Mouse (Mus musculus) embryonic fibroblast, embryonic 13.5 days (primary cell): ENCODE results near the gene Cep295. TPM values are rescaled to one million over a fixed set of nuclear protein-coding genes. Genes with fewer than 3 reads are reported as not detected.
"Not testable (repeated sequence)": the region's sequence is repeated elsewhere in the genome, so short reads cannot be mapped to it uniquely, and the experiment has no call there.

Experiments
- H3K27ac ChIP-seq: 2 replicates; pipeline ENCODE4 v1.5.1; 2012; ENCODE audit warnings: low read length, control low read depth, inconsistent platforms; ENCODE audit not compliant: insufficient read depth
- H3K4me1 ChIP-seq: 2 replicates; pipeline ENCODE4 v1.6.1; 2011; ENCODE audit warnings: low read length; ENCODE audit not compliant: control insufficient read depth, insufficient read depth
- H3K4me3 ChIP-seq: 2 replicates; pipeline ENCODE4 v1.5.1; 2011; ENCODE audit warnings: mild to moderate bottlenecking, control low read depth, low read length; ENCODE audit not compliant: insufficient read depth
- CTCF ChIP-seq: IDR thresholded peaks from 2 replicates; pipeline ENCODE4 v1.5.1; 2011; ENCODE audit warnings: mild to moderate bottlenecking, control low read depth, low read length, moderate library complexity, borderline replicate concordance; ENCODE audit not compliant: insufficient read depth
- POLR2A ChIP-seq: IDR thresholded peaks from 2 replicates; pipeline ENCODE4 v1.6.1; 2011; ENCODE audit warnings: low read depth, mild to moderate bottlenecking, control low read depth, low read length, moderate library complexity
- polyA plus RNA-seq: library from polyadenylated mRNA; stranded (reverse); fragments of >200 nt; gene quantifications from 2 replicates; pipeline ENCODE4 v1.2.4, GENCODE M21; 2011; ENCODE audit warnings: low read depth; ENCODE audit not compliant: missing spikeins, insufficient read length

The Cep295 gene
- polyA plus RNA-seq, 1 experiment, result 27.7 TPM

DNA sequence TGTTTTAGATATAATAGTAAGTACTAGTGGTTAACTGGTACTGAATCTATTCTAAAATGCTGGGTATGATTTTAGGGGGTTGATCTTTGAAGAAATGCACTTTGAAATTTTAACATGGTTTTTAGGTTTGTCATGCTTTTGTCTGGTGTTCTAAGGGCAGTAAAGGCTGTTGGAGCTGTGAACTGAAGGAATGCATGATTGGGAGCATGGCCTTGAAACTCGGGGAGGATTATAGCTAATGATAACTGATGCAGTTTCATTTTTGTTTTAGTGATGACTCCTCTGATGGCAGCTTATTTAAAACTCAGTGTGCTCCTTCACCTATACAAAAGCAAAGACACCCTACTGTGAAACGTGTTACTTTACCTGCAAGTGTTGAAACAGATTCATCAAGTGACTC lies 49.3 kb downstream of the Cep295 start:
- no peak overlapping the region for H3K27ac ChIP-seq
- peak overlapping the region; percentile 60 for H3K4me3 ChIP-seq
- no peak for TF ChIP-seq POLR2A
- TF ChIP-seq CTCF, result no peak

DNA sequence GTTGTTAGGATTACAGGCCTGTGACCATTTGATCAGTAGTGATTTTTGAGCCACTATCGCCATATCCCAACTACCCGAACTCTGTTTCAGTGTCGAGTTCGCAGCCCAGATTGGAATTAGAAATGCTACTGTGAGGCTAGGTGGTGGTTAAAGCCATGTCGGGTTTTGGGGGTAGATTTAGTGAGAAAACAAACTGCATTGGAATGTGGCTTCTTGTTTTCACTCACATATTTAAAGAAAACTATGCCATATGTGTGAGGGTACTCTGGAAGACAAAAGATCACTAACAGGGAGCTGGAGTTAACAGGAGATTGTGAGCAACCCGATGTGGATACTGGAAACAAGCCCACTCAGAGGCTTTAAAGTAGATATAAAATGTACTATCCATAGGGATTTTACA lies 50.3 kb downstream of the Cep295 start:
- no peak for TF ChIP-seq POLR2A
- no peak for TF ChIP-seq CTCF
- Histone ChIP-seq H3K4me1 (no peaks in the 10 kb centered on the region; the same call in 1 of the 2 replicates), H3K27ac (peak overlapping the region; percentile 41), H3K4me3 (peak overlapping the region; percentile 93)

More for the DNA sequence above, 49.3 kb downstream of the Cep295 start:
- no peaks in the 10 kb centered on the region; the same call in 1 of the 2 replicates for H3K4me1 ChIP-seq

GRCm38 (mm10) chr9:15306398-15307119 lies 51.0 kb downstream of the Cep295 start, which contains the start of gene 4931406C07Rik:
Gene 4931406C07Rik (minus strand): TSS chr9:15306448.
- H3K4me1 ChIP-seq, result no peaks in the 10 kb centered on the region; the same call in 1 of the 2 replicates
- H3K4me3 ChIP-seq, result peak within 1 kb of the TSS; percentile 93
- TF ChIP-seq POLR2A (no peak), CTCF (no peak)
- peak within 1 kb of the TSS; percentile 41 for H3K27ac ChIP-seq

- Histone ChIP-seq H3K27ac (peak within 1 kb of the TSS; percentile 41), H3K4me1 (no peaks in the 10 kb centered on the region; the same call in 1 of the 2 replicates), H3K4me3 (peak within 1 kb of the TSS; percentile 93)
- TF ChIP-seq CTCF (no peak), POLR2A (peak; percentile 98)
These were observed 51.8 kb downstream of the Cep295 start, which contains the start of gene Taf1d for GRCm38 (mm10) chr9:15305503-15306397. Gene Taf1d (plus strand): TSS chr9:15306214.

DNA sequence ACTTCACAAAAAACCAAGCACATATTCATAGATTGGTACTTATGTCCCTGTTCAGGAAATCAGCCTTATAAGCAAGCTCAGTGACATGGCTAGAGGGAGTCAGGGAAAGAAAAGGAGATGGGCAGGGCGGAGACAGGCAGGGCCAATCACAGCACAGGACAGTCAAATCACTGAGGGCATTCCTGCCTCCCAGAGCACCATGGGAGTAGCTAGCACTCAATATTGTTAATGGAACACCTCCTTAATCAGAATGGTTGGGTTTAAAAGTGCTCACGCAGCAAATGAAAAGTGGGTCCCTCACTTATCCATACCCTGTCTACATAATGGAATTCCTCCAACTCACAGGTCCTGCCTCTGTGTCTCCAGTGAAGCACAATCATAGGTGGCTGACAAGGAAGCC lies 54.7 kb downstream of the Cep295 start:
- Histone ChIP-seq H3K4me3 (no peak overlapping the region), H3K27ac (no peak overlapping the region), H3K4me1 (no peaks in the 10 kb centered on the region; the same call in 1 of the 2 replicates)
- TF ChIP-seq CTCF, result no peak
- no peak for TF ChIP-seq POLR2A

GRCm38 (mm10) chr9:15302006-15302405 lies 55.6 kb downstream of the Cep295 start:
- H3K4me3 ChIP-seq, H3K4me1 ChIP-seq: not testable (repeated sequence)

DNA sequence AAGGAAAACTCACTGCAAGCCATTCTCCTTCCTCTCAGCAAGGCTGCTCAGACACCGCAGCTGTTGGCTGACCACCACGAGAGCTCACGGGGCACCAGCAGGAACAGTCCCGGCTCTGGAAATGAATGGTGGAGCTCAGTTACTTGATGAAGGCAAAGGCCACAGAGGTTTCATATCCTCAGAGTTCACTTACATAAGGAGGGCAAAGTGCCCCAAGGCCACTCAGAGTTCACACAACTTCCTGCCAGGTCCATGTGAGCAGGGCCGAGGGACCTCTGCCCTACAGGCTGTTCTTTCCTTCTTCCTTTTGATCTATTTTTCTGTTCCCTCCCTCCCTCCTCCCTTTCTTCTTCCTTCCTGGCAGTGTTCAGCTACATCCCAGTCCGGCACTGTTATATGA lies 56.2 kb downstream of the Cep295 start:
- Histone ChIP-seq H3K4me3 (no peak overlapping the region), H3K4me1 (no peaks in the 10 kb centered on the region; the same call in 1 of the 2 replicates), H3K27ac (no peak overlapping the region)
- TF ChIP-seq CTCF (no peak), POLR2A (no peak)

More at GRCm38 (mm10) chr9:15302006-15302405, 55.6 kb downstream of the Cep295 start:
- H3K27ac ChIP-seq, result not testable (repeated sequence)

DNA sequence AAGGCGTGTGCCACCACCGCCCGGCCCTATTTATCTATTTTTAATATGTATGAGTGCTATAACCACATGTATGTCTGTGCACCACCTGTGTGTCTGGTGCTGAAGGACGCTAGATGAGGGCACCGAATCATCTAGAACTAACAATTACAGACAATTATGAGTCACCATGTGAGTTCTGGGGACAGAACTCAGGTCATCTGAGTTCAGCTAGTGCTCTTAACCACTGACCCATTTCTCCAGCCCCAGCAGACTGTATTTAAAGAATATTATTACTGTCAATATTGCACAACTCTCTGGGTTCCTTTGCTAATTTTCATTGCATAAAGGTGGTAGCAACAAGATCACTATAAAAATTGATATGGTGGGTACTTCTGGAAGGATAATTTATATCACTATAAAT lies 57.5 kb downstream of the Cep295 start:
- no peak overlapping the region for H3K4me3 ChIP-seq
- no peak overlapping the region for H3K27ac ChIP-seq
- H3K4me1 ChIP-seq, result no peaks in the 10 kb centered on the region; the same call in 1 of the 2 replicates
- TF ChIP-seq POLR2A, result no peak
- TF ChIP-seq CTCF, result no peak

- Histone ChIP-seq H3K4me3 (no peak overlapping the region), H3K4me1 (no peaks in the 10 kb centered on the region), H3K27ac (no peak overlapping the region)
- TF ChIP-seq CTCF (no peak), POLR2A (no peak)
These were observed 59.1 kb downstream of the Cep295 start for GRCm38 (mm10) chr9:15298451-15298850.

GRCm38 (mm10) chr9:15297112-15297511 lies 60.5 kb downstream of the Cep295 start:
- no peaks in the 10 kb centered on the region for H3K4me1 ChIP-seq
- H3K4me3 ChIP-seq, result no peak overlapping the region
- no peak for TF ChIP-seq POLR2A
- no peak overlapping the region for H3K27ac ChIP-seq

DNA sequence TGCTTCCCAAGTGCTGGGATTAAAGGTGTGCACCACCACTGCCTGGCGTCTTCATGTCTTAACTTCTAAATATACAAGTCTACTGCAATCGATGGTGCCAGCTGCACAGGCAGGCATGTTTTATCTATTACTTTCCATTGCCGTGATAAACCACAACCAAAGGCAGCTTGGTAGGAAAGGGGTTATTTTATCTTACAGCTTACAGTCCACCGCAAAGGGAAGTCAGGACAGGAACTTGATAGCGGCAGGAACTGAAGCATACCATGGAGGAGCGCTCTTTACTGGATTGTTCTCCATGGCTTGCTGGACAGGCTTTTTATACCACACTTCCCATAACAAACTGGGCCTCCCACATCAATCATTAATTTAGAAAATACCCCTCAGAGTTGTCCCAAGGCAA lies 68.3 kb downstream of the Cep295 start:
- Histone ChIP-seq H3K4me1 (no peaks in the 10 kb centered on the region), H3K27ac (no peak overlapping the region), H3K4me3 (no peak overlapping the region)
- TF ChIP-seq POLR2A (no peak), CTCF (no peak)
